Mouse (Mus musculus) thymus, postnatal 10 days (tissue): ENCODE measurements around the gene Gm7138.
"Not testable (repeated sequence)": the region's sequence is repeated elsewhere in the genome, so short reads cannot be mapped to it uniquely, and the experiment has no call there.

Source experiments
- DNase-seq, 2 experiments: peaks; one replicate each; pipeline ENCODE4 v3.0.0; 2021; ENCODE audit warnings: low spot score in 2 of 2

Gene Gm7138

DNA sequence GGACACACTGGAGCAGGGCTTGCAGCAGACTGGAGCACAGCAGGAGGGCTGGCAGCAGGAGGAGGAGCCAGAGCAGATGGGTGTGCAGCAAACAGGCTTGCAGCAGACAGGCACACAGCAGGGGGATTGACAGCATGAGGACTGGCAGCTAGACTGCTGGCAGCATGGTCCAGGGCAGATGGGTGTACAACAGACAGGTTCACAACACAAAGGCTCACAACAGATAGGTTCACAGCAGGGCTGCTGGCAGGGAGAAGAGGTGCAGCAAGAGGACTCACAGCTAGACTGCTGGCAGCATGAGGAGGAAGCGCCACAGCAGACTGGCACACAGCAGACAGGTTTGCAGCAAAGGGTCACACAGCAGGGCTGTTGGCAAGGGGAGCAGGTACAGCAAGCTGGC is 26.1 kb downstream of the Gm7138 start:
- not testable (repeated sequence) for DNase-seq

DNA sequence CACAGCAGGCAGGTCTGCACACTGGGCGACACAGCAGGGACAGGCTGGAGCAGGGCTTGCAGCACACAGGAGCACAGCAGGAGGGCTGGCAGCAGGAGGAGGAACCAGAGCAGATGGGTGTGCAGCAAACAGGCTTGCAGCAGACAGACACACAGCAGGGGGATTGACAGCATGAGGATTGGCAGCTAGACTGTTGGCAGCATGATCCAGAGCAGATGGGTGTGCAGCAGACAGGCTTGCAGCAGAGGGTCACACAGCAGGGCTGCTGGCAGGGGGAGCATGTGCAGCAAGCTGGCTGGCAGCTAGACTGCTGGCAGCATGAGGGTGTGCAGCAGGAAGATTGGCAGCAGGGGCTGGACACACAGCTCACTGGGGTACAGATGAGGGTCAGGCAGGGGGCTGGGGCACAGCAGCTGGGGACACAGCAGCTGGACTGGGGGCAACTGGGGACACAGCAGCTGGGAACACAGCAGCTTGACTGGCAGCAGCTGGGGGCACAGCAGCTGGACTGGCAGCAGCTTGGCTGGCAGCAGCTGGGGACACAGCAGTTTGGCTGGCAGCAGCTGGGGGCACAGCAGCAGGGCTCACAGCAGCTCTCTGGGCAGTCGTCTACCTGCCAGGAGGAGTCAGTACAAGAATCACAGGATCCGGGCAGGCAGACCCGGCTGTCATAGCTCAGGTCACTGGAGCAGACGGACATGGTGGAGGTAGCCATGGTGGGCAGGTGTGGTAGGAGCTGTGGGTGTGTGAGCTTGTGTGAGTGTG is 34.6 kb downstream of the Gm7138 start, which contains the start of gene Gm18596:
Gene Gm18596 (minus strand): TSS at position 715 of the 765 bp plus-strand sequence.
- DNase-seq, result not testable (repeated sequence)

DNA sequence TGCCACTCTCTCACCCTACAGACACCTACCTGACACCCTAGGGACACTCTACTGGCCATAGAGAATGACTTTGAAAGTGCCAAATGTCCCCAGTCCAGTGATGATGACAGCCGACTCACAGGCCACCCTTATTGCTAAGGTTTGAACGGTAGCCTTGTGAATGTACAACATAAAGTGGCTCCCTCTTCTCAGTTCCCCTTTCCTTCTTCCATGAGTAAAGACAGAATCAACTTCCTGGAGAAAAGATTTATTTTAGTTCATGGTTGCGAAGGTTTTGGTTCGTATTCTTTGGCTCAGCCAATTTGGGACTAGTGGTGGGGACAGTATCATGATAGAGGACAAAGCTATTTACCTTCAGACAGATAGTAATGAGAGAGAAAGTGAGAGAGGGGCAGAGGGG is 37.8 kb downstream of the Gm7138 start:
- DNase-seq, result no peak

DNA sequence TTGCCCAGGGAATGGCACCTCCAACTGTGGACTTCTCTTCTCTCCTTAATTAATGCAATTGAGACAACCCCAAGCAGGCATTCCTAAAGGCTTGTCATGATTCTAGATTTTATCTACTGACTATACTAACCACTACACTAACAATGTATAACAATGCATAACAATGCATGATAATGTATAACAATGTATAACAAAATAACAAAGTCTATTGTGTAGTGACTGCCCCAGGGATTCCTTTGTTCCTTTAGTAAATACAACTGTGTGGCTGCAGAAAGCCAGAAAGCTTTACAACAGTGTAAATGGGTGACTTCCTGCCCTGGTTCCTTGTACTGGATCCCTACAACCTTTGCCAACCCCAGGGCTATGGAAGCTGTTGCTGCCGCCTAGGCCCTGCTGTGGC is 40.8 kb downstream of the Gm7138 start:
- no peak for DNase-seq

DNA sequence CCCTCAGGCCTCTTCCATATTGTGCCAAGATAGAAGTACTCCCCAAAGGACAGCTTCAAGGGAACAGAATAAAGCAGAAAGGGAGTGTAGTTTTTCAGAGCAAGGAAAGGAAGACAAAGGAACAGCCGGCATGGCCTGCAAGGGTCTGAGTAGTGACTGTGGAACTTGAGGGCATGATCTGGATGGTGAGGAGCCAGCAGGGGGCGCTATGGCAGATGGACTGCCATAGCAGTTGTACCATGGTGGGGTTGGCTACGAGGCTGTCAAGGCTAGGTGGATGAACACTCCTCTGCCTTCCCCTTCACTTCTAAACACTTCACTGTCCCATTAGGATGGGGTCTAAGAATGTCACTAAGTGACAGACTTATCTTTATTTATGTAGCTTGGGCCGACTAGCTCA is 47.5 kb downstream of the Gm7138 start:
- DNase-seq, result peak in 1 of 2 experiments; percentile 20

- DNase-seq, result no peak
These were observed 48.5 kb downstream of the Gm7138 start for GRCm38 (mm10) chr10:77728280-77728679.
